Mouse (Mus musculus) heart, adult 2 months (tissue): ENCODE results near the gene Epha2.

Source experiments
- CTCF ChIP-seq: fragments of 200-600 bp; IDR thresholded peaks from 2 replicates; pipeline ENCODE4 v1.8.1; 2022; ENCODE audit warnings: antibody characterized with exemption, mild to moderate bottlenecking, moderate library complexity
- EP300 ChIP-seq: fragments of 200-500 bp; IDR thresholded peaks from 2 replicates; pipeline ENCODE4 v1.6.1; 2011; ENCODE audit warnings: low read depth, low read length, control low read depth; ENCODE audit not compliant: insufficient read depth

- TF ChIP-seq EP300, result no peak
- TF ChIP-seq CTCF, result peak; percentile 34; the same call in 1 of the 2 replicates
Measured at GRCm38 (mm10) chr4:141252641-141253040, 48.4 kb upstream of the Epha2 start.
